Mouse (Mus musculus) liver, embryonic 16.5 days (tissue): ENCODE measurements around the gene Ugt1a6a. TPM values are rescaled to one million over a fixed set of nuclear protein-coding genes. Genes with fewer than 3 reads are reported as not detected.

Experiments used
- ATAC-seq: fragments of 200-750 bp; cut with Nextera tagmentation; 2 replicates; pipeline ENCODE4 v1.8.0; 2017; ENCODE audit warnings: low read depth, mild to moderate bottlenecking, moderate number of reproducible peaks, moderate library complexity
- H3K27ac ChIP-seq: fragments of 300-500 bp; sonication (generic); 2 replicates; pipeline ENCODE4 v1.5.1; 2014; ENCODE audit warnings: mild to moderate bottlenecking, low read length
- H3K27me3 ChIP-seq: fragments of 300-500 bp; sonication (generic); 2 replicates; pipeline ENCODE4 v1.6.1; 2014; ENCODE audit warnings: low read depth, low read length, mixed read lengths; ENCODE audit not compliant: control insufficient read depth, insufficient read depth
- H3K36me3 ChIP-seq: fragments of 300-500 bp; sonication (generic); 2 replicates; pipeline ENCODE4 v1.6.1; 2014; ENCODE audit warnings: mild to moderate bottlenecking; ENCODE audit not compliant: control insufficient read depth, insufficient read depth
- H3K4me1 ChIP-seq: fragments of 300-500 bp; sonication (generic); 2 replicates; pipeline ENCODE4 v1.6.1; 2014; ENCODE audit warnings: low read depth, low read length, mixed read lengths; ENCODE audit not compliant: control insufficient read depth
- H3K4me2 ChIP-seq: fragments of 300-500 bp; sonication (generic); 2 replicates; pipeline ENCODE4 v1.6.1; 2014; ENCODE audit warnings: low read depth, low read length, mixed read lengths
- H3K4me3 ChIP-seq: fragments of 300-500 bp; sonication (generic); 2 replicates; pipeline ENCODE4 v1.5.1; 2014; ENCODE audit warnings: low read depth, mild to moderate bottlenecking, low read length
- H3K9ac ChIP-seq: fragments of 300-500 bp; sonication (generic); 2 replicates; pipeline ENCODE4 v1.6.1; 2014; ENCODE audit warnings: low read depth, low read length
- H3K9me3 ChIP-seq: fragments of 300-500 bp; sonication (generic); replicated peaks from 2 replicates; pipeline ENCODE4 v1.6.1; 2016; ENCODE audit warnings: low read length; ENCODE audit not compliant: control insufficient read depth
- WGBS: fragments of 180-500 bp; shearing (Covaris S2); extraction: QIAGEN DNeasy Blood & Tissue Kit; methylation state at CpG from one replicate; pipeline ENCODE4 v1.1.7; 2014; ENCODE audit not compliant: insufficient replicate concordance; 5-methylcytosine and 5-hydroxymethylcytosine counted together
- polyA plus RNA-seq: library from polyadenylated mRNA; unstranded; fragments of >200 nt; fragmentation: Nextera tagmentation; extraction: Ambion mirVana; gene quantifications from 2 replicates; pipeline ENCODE4 v1.2.1, GENCODE M21; 2015

The Ugt1a6a gene
- polyA plus RNA-seq, 1 experiment from 2014 or later = 21.8 TPM

DNA sequence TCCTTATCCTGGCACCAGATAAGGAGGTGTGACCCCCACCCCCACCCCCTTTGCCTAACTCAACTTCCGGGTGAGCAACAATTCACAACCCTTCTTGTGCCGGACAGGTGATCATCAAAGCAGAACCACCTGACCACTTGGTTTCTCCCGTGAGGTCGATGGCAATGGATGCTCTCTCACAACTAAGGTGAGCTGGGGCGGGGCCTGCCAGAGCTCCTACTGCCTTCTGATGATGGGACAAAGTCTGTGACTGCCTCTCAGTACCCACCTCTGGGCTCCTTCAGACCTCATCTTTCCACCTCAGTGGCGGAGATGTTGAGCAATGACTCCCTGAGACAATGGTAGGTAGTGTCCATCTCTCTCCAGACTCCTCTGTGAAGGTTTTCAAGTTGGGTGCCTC is 111.3 kb downstream of the Ugt1a6a start:
- H3K9me3 ChIP-seq = peaks cover 21% of the 10 kb centered on the region

DNA sequence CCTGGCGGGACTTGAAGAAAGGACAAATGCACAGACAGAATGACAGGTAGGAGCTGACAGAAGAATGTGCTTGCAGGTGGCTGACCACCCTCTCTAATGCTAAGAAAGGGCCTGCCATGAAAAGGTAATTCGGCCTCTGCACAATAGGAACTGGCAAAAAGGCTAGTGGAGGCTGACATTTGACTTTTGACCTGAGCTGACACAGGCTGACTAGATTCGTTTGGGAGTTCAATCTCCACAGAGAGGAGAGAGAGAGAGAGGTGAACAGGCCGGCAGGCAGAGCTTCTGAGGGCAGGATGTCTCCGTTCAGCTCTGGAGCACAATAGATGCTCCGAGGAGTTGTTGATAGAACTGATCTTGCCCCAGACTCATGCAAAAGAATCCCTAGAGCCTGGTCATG is 111.8 kb downstream of the Ugt1a6a start:
- no peak overlapping the region for H3K4me3 ChIP-seq
- no peaks in the 10 kb centered on the region for H3K4me1 ChIP-seq
- ATAC-seq = no peak
- no peaks in the 10 kb centered on the region for H3K36me3 ChIP-seq
- H3K4me2 ChIP-seq = no peak overlapping the region
- no peak overlapping the region for H3K27ac ChIP-seq
- H3K9me3 ChIP-seq = peaks cover 18% of the 10 kb centered on the region
- H3K9ac ChIP-seq = no peak overlapping the region
- H3K27me3 ChIP-seq = no peaks in the 10 kb centered on the region
- WGBS = 35% methylated on average over 6 of the region's 6 CpGs

More for the DNA sequence above, 111.3 kb downstream of the Ugt1a6a start:
- ATAC-seq = no peak
- Histone ChIP-seq H3K36me3 (no peaks in the 10 kb centered on the region), H3K4me2 (no peak overlapping the region), H3K9ac (no peak overlapping the region), H3K4me1 (no peaks in the 10 kb centered on the region), H3K27ac (no peak overlapping the region), H3K27me3 (no peaks in the 10 kb centered on the region), H3K4me3 (no peak overlapping the region)
- WGBS = 56% methylated on average over 6 of the region's 6 CpGs

DNA sequence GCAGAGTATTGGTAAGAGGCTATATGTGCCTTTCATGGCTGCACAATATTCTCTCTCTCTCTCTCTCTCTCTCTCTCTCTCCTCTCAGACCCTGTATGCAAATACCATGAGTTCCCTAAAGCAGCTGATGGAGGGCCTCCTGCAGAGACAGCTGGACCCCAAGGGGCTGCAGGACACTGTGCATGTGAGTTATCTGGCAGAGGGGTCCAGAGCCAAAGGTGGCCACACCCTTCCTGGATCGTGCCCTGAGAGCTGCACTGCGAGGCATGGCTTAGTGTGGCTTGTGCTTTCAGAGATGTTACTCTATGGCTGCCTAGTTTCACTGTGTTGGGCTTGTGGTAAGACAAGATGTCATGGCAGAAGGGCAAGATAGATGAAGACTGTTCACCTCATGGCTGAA is 113.1 kb downstream of the Ugt1a6a start:
- no peak overlapping the region for H3K4me2 ChIP-seq
- 24% methylated on average over 2 of the region's 2 CpGs for WGBS
- H3K9ac ChIP-seq = no peak overlapping the region
- no peak for ATAC-seq
- H3K27ac ChIP-seq = no peak overlapping the region
- H3K4me3 ChIP-seq = no peak overlapping the region
- peaks cover 11% of the 10 kb centered on the region for H3K9me3 ChIP-seq
- H3K4me1 ChIP-seq = no peaks in the 10 kb centered on the region
- H3K36me3 ChIP-seq = no peaks in the 10 kb centered on the region
- H3K27me3 ChIP-seq = no peaks in the 10 kb centered on the region

DNA sequence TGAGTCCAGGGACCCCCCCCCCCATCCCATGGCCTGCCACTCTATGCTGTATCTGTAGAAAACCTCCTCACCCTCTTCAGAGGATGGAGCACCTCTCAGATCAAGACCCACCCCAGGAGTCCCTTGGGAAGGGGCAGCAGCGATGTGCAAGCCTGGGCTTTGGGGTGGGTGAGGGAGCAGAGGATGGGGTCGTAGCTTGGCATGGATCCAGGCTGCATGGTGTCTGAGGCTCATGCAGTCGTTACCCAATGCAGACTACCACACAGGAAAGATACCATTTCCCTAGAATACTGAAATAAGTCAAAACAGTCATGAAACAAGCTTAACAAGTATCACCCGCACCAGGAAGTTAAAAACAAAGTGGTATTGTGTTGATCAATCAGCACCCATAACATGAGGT is 114.0 kb downstream of the Ugt1a6a start:
- Histone ChIP-seq H3K4me3 (no peak overlapping the region), H3K27ac (no peak overlapping the region), H3K9me3 (peaks cover 7% of the 10 kb centered on the region), H3K36me3 (no peaks in the 10 kb centered on the region), H3K27me3 (no peaks in the 10 kb centered on the region), H3K4me1 (no peaks in the 10 kb centered on the region), H3K4me2 (no peak overlapping the region), H3K9ac (no peak overlapping the region)
- ATAC-seq = no peak
- 46% methylated on average over 4 of the region's 4 CpGs for WGBS

- Histone ChIP-seq H3K9me3 (peaks cover 7% of the 10 kb centered on the region), H3K27ac (no peak overlapping the region), H3K9ac (no peak overlapping the region), H3K27me3 (no peaks in the 10 kb centered on the region), H3K4me1 (no peaks in the 10 kb centered on the region), H3K4me3 (no peak overlapping the region), H3K36me3 (no peaks in the 10 kb centered on the region), H3K4me2 (no peak overlapping the region)
- no peak for ATAC-seq
- 59% methylated on average over 7 of the region's 7 CpGs for WGBS
These were observed 115.0 kb downstream of the Ugt1a6a start for GRCm38 (mm10) chr1:88249596-88249995.

GRCm38 (mm10) chr1:88250023-88250422 is 115.4 kb downstream of the Ugt1a6a start:
- Histone ChIP-seq H3K9me3 (peaks cover 7% of the 10 kb centered on the region), H3K4me1 (no peaks in the 10 kb centered on the region), H3K9ac (no peak overlapping the region), H3K36me3 (no peaks in the 10 kb centered on the region), H3K27ac (no peak overlapping the region), H3K4me2 (no peak overlapping the region), H3K4me3 (no peak overlapping the region), H3K27me3 (no peaks in the 10 kb centered on the region)
- no peak for ATAC-seq
- 59% methylated on average over 5 of the region's 5 CpGs for WGBS

DNA sequence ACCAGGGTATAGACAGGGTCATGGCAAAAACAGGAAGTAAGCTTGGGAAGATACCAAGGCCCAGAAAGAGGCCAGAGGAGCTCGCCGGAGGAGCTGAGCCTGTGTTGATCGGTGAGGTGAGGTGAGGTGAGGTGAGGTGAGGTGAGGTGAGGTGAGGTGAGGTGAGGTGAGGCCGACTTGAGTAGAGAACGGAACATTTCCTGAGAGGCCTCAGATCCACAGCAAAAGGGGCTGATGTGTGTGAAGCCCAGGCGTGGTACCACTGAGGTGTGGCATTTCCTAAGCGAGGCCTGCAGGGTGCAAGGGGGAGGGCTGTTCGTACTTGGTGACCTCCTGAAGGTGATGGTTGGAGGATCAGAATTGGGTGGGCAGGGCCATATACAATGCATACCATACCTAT is 118.5 kb downstream of the Ugt1a6a start:
- peak; percentile 5; the same call in 1 of the 2 replicates for ATAC-seq
- no peak overlapping the region for H3K27ac ChIP-seq

DNA sequence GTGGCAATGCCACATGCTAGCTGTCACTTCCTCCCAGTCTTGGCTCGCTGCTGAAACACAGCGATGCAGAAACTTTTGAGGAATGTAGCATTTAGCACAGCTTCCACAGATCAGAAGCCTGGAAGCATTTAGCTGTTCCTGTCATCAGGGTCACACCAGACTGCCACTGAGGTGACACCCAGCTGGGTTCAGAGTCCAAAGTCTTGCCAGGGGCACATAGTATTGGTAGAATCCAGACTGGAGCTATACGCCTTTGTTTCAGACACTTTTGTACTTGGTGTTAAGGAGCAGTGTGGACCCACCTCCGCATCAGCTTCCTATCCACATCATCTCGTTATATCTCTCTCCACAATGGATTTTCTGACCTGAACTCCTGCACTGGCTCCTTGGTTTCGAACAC is 118.9 kb downstream of the Ugt1a6a start:
- H3K4me1 ChIP-seq = no peaks in the 10 kb centered on the region
- H3K4me3 ChIP-seq = no peak overlapping the region
- ATAC-seq = peak; percentile 46
- H3K9ac ChIP-seq = no peak overlapping the region
- H3K9me3 ChIP-seq = peaks cover 7% of the 10 kb centered on the region; the same call in 1 of the 2 replicates
- 54% methylated on average over 6 of the region's 6 CpGs for WGBS
- no peak overlapping the region for H3K4me2 ChIP-seq
- no peaks in the 10 kb centered on the region for H3K36me3 ChIP-seq
- no peaks in the 10 kb centered on the region for H3K27me3 ChIP-seq
- no peak overlapping the region for H3K27ac ChIP-seq

More for the DNA sequence above, 118.5 kb downstream of the Ugt1a6a start:
- Histone ChIP-seq H3K4me3 (no peak overlapping the region), H3K4me2 (no peak overlapping the region), H3K36me3 (no peaks in the 10 kb centered on the region), H3K9me3 (peaks cover 7% of the 10 kb centered on the region; the same call in 1 of the 2 replicates), H3K9ac (no peak overlapping the region), H3K4me1 (no peaks in the 10 kb centered on the region), H3K27me3 (no peaks in the 10 kb centered on the region)
- WGBS = 54% methylated on average over 8 of the region's 8 CpGs

DNA sequence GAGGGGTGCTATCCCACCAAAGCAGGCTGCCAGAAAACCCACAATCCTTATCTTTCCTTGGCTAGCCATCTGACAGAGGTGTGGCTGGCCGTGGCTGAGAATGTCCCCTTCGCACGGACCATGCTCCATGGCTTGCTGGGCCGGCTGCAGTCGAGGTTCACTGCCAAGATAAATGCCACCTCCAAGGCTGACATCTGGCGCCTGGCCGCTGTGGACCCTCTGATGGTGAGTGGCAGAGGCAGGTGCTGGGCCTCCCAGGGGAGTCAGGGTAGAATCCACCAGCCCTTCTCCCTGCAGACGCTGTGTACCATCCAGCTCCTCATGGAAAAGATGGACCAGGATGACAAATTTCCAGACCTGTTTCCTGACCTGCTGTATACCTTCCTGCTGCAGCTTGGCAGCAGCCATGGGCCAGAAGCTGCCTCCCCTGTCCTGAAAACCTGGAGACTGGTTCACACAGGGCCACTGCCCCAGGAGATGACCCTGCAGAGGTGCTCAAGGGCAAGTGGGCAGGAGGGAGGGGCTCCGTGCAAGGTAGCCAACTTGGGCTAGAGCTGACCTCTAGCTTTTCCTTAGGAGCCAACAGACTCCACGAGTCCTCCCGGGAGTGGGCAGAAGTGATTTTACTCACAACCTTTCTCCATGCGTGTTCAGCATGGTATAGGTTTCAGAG is 120.3 kb downstream of the Ugt1a6a start:
- H3K4me2 ChIP-seq = no peak overlapping the region
- WGBS = 60% methylated on average over 12 of the region's 12 CpGs

More for the DNA sequence above, 120.3 kb downstream of the Ugt1a6a start:
- Histone ChIP-seq H3K9me3 (no peaks in the 10 kb centered on the region; the same call in 1 of the 2 replicates), H3K27me3 (no peaks in the 10 kb centered on the region), H3K27ac (no peak overlapping the region), H3K9ac (no peak overlapping the region), H3K4me3 (no peak overlapping the region), H3K4me1 (peaks cover 9% of the 10 kb centered on the region), H3K36me3 (no peaks in the 10 kb centered on the region)
- no peak for ATAC-seq
